Mouse (Mus musculus) lung, adult 2 months (tissue): Measurements from ENCODE around the gene Pheta1. TPM values are rescaled to one million over a fixed set of nuclear protein-coding genes. Genes with fewer than 3 reads are reported as not detected.

Experiments used
- DNase-seq: peaks from one replicate; pipeline ENCODE4 v3.0.0; 2022
- H3K4me1 ChIP-seq: fragments of 200-500 bp; 2 replicates; pipeline ENCODE4 v1.6.1; 2011; ENCODE audit warnings: low read length; ENCODE audit not compliant: control insufficient read depth, insufficient read depth
- H3K4me3 ChIP-seq: fragments of 200-500 bp; replicated peaks from 2 replicates; pipeline ENCODE3; 2011; ENCODE audit warnings: low read depth, mild to moderate bottlenecking, control low read depth, low read length; ENCODE audit errors: extremely low read depth
- CTCF ChIP-seq: fragments of 200-500 bp; IDR thresholded peaks from 2 replicates; pipeline ENCODE4 v1.5.1; 2011; ENCODE audit warnings: mild to moderate bottlenecking, low read length, control low read depth; ENCODE audit not compliant: insufficient read depth
- POLR2A ChIP-seq: fragments of 200-500 bp; IDR thresholded peaks from 2 replicates; pipeline ENCODE4 v1.6.1; 2011; ENCODE audit warnings: low read depth, mild to moderate bottlenecking, control low read depth, low read length, borderline replicate concordance; ENCODE audit errors: extremely low read depth
- WGBS: fragments of 180-500 bp; shearing (Covaris S2); methylation state at CpG from one replicate; pipeline ENCODE4 v1.1.7; 2018; 5-methylcytosine and 5-hydroxymethylcytosine counted together
- polyA plus RNA-seq: library from polyadenylated mRNA; depleted of rRNA; stranded (reverse); fragments of >200 nt; gene quantifications from 2 replicates; pipeline ENCODE4 v1.2.3, GENCODE M21; 2012

Pheta1 gene
- polyA plus RNA-seq, 1 experiment, result 20.4 TPM

DNA sequence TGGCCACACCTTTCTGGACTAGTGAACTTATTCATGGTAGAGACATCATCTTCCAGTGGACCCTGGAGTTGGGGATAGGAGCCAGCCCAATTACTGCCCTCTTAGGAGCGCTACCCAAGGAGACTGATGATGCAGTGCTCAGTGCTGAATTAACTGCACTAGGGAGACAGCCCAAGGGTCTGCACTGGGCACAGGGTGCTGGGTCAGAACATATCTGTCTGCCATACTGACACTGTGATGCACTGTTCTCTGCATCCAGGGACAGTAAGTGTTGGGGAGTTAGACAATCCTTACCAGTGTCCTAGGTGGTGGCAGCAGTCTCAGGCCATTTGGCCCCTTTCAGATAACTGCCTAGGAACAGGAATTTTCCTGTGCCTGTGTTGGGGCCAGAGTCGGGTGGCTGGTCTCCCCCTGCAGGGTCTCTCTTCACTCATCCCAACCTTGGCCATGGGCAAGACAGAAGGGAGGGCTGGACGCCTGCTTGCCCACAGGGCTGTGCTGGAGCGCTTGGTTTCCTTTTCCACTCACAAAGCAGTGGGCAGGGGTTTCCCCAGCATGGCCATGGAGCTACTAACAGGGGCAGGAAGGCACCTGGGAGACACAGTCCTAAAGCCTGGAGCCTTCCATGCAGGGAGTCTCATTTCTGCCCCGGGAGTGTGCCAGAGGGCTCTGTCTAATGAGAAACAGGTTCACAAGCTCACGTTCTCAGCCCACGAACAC, 25.8 kb upstream of the Pheta1 start:
- H3K4me1 ChIP-seq, result peaks cover 30% of the 10 kb centered on the region
- 67% methylated on average over 7 of the region's 7 CpGs for WGBS
- H3K4me3 ChIP-seq, result no peak overlapping the region
- TF ChIP-seq POLR2A, result no peak
- no peak for TF ChIP-seq CTCF
- DNase-seq, result no peak

DNA sequence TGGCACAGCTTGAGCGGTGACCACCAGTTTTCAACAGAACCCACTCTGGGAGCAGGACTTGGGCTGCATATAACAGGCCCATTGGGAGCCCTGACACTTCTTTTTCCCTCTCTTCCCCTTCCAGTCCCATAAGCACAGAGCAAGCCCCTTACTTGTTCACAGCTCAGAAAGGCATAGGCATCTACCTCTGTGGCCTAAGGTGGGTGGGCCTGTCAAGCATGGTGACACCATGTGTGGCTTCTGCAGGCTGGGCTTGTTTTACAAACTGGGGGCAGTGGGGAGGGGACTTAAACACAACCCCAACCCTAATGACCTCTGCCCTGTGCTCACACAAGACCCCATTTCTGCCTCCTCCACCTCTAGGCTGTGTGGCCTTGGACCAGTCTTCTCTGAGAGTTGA, 25.1 kb upstream of the Pheta1 start:
- Histone ChIP-seq H3K4me3 (no peak overlapping the region), H3K4me1 (peaks cover 30% of the 10 kb centered on the region)
- WGBS, result 94% methylated on average over 1 of the region's 1 CpGs
- TF ChIP-seq CTCF (no peak), POLR2A (no peak)
- no peak for DNase-seq

GRCm38 (mm10) chr5:121824121-121824520, 24.7 kb upstream of the Pheta1 start:
- no peak for TF ChIP-seq POLR2A
- no peak for TF ChIP-seq CTCF
- WGBS, result 37% methylated on average over 4 of the region's 4 CpGs
- no peak for DNase-seq

DNA sequence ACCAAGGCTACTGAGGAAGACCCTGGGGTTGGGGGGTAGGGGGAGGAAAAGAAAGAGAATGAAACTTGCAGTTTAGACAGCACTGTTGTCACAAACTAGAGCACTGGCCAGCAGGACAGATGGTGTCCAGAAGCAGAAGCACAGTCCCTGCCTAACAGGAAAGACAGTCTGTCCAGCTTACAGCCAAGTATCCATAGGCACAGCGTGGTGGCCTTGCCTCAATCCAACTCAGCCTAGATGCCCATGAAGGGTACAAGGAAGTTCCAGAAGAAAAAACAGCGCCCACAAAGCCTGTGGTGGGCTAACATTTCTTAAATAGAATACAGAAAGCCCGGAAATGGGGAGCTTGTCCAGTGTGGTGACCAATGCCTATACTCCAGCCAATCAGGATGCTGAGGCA, 23.2 kb upstream of the Pheta1 start:
- peaks cover 24% of the 10 kb centered on the region for H3K4me1 ChIP-seq
- 78% methylated on average over 3 of the region's 3 CpGs for WGBS
- no peak overlapping the region for H3K4me3 ChIP-seq
- no peak for TF ChIP-seq POLR2A
- TF ChIP-seq CTCF, result no peak
- no peak for DNase-seq

More at GRCm38 (mm10) chr5:121824121-121824520, 24.7 kb upstream of the Pheta1 start:
- Histone ChIP-seq H3K4me1 (peaks cover 30% of the 10 kb centered on the region), H3K4me3 (no peak overlapping the region)

- H3K4me1 ChIP-seq, result peaks cover 32% of the 10 kb centered on the region
- no peak overlapping the region for H3K4me3 ChIP-seq
- no peak for DNase-seq
- TF ChIP-seq CTCF (no peak), POLR2A (no peak)
- WGBS, result 78% methylated on average over 4 of the region's 4 CpGs
Measured at GRCm38 (mm10) chr5:121827876-121828275, 20.9 kb upstream of the Pheta1 start.

DNA sequence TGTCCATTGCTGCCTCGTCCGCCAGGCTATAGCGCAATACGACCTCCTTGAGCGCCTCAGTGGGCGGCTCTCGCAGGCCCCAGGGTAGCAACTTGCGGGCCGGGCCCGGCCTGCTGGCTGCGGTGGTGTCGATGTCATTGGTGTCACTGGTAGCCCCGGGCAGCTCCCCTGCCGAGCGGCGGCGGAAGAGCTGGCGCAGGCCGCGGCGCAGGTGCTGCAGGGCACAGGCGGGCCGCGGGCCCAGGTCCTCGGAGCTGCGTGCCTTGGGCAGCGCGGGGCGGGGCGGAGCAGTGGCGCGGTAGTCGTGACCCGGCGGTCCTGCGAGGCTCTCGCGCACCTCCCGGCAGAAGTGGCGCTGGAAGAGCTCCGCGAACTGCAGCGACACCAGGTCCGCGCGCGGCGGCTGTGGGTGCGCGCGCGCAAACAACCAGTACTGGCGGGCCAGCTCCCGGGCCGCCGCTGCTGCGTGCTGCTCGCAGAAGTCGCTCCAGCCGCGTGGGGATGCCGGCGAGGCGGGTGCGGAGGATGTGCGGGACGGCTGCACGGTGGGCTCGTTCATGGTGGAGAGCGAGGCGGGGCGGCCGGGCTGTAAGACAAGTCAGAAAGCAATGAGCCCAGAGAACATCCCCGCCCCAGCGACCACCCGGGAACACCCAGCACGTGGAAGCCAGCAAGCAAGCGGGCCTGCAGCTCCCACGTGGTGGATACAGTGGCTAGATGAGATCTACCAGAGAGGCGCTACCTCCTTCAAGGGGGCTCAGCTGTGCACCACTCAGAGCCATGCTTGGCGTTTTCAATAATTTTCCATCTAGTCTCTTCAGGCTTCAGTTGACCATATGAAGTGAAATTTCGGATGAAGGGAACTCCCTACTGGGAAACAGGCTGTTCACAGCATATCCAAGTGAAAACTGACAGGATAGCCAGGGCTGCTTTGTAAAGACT, 20.0 kb upstream of the Pheta1 start:
- peaks cover 27% of the 10 kb centered on the region for H3K4me1 ChIP-seq
- 54% methylated on average over 79 of the region's 82 CpGs for WGBS
- no peak overlapping the region for H3K4me3 ChIP-seq
- DNase-seq, result no peak
- TF ChIP-seq POLR2A (no peak), CTCF (no peak)

DNA sequence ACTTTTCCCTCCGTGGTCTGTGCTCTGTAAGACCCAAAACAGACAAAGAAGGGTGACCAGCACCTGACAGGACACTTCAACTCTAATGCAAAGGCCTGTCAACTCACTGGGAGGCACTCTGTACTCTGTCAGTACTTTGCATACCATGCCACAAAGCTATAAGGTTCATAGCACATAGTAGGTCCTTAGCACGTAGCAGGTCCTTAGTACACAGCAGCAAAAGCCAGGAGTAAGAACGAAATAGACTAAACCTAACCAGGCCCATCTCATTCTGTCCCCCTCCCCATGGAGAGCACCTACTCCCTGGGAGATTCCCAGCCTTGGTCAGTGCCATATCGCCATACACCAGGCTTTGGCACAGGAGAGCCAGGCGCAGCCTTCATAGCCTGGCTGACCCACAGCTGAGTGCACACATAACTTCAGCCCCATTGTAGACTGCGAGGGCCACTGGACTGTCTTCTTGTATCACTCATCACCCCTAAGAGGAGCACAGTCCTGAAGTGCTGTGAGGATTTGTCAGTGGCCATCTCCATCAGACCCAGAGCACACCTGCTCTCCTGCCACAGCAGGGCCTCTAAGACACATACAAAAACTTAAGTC, 17.7 kb upstream of the Pheta1 start:
- WGBS, result 85% methylated on average over 6 of the region's 6 CpGs
- no peak for DNase-seq
- H3K4me3 ChIP-seq, result no peak overlapping the region
- H3K4me1 ChIP-seq, result peaks cover 28% of the 10 kb centered on the region
- TF ChIP-seq POLR2A (no peak), CTCF (no peak)

GRCm38 (mm10) chr5:121832376-121833155, 16.2 kb upstream of the Pheta1 start:
- no peak overlapping the region for H3K4me3 ChIP-seq
- 43% methylated on average over 5 of the region's 6 CpGs for WGBS
- TF ChIP-seq CTCF, result no peak
- TF ChIP-seq POLR2A, result no peak

GRCm38 (mm10) chr5:121833159-121833558, 15.6 kb upstream of the Pheta1 start:
- no peak for DNase-seq
- Histone ChIP-seq H3K4me1 (peaks cover 31% of the 10 kb centered on the region), H3K4me3 (peak overlapping the region; percentile 17)
- 55% methylated on average over 2 of the region's 2 CpGs for WGBS
- no peak for TF ChIP-seq POLR2A
- TF ChIP-seq CTCF, result no peak

More at GRCm38 (mm10) chr5:121832376-121833155, 16.2 kb upstream of the Pheta1 start:
- no peak for DNase-seq
- H3K4me1 ChIP-seq, result peaks cover 28% of the 10 kb centered on the region
